Mouse (Mus musculus) right cerebral cortex, postnatal 10 days (tissue): Measurements from ENCODE around the gene E330034G19Rik.
"Not testable (repeated sequence)": the region's sequence is repeated elsewhere in the genome, so short reads cannot be mapped to it uniquely, and the experiment has no call there.

ENCODE experiments used
- DNase-seq, 2 experiments: peaks; one replicate each; pipeline ENCODE4 v3.0.0; 2021; ENCODE audit warnings: low spot score in 2 of 2

E330034G19Rik gene

GRCm38 (mm10) chr14:24292914-24293313 is at the start of gene E330034G19Rik:
E330034G19Rik (plus strand) TSS chr14:24293214.
- peak in 1 of 2 experiments; percentile 4 for DNase-seq

DNA sequence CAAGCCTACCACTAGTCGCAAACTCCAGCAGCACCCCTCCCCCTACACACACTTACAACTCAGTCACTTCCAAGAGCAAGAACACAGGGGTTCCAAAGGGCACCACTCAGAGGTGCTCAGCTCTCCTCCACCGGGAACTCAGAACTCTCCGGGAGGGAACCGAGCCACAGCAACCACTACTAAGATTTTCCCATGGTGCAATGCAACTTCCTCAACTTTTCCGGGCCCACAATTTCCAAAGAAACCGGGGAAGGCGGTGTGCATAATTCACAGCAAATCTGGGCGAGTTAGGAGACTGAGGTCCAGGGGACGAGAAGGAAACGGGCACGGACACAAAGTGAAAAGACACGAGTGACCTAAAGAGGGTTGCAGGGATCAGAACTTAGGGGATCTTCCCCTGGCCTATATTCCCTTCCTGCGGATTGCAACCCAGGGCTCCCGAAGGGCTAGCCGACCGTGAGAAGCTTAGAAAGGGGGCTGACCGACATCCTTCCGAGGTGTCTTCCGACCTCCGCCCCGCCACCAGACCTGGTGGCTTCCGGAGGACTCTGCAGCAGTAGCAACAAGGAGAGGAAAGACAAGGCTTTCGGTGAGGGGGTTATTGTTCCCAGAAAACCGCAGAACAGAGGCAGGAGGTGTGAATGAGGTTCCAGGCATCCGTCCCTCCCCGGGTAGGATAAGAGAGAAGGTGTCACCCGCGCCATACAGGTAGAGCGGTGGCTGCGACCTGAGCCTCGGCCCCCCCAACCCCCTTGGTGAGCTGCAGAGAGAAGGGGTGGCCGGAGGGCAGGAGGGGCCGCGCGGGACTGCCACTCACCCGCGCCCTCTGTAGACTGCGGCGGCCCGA is 48.5 kb upstream of the E330034G19Rik start:
- DNase-seq, result peak; percentile 39 to 44

DNA sequence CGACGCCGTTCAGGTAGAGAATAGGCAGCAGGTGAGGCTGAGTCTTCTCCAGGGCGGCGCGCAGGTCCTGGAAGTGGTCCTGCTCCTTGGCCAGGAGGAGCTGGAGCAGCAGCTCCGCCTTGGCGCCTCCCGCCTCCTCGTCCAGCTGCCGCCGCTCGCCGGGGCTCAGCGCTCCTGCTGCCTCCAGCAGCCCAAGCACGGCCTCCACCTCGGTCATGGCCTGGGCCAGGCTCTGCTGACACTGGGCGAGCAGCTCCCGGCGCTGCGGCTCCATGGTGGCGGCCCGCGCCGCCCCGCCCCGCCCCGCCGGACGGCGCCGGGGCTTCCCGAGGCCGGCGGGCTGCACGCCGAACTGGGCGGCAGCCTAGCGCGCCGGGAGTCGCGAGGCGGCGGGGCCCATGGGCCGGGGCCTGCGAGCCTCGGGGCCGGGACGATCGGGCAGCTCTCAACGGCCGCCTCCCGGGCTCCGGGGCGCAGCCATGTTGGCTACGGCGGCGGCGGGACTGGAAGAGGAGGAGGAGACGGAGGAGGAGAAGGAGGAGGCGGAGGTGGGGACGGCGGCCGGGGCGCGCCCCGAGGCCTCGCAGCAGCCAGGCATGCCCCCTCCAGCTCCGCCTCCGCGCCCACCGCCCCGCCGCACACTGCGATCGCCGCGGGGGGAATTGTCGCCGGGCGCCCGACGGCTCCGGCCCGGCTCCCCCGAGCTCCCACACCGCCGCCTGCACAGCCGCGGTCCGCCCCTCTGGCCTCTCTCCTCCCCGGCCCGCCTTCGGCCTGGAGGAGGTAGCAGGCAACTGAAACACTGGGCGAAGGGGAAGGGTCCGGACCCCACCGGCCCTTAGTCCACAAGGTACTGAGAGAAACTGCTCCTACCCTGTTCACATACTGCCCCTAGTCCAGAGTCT is 47.6 kb upstream of the E330034G19Rik start, which contains the start of gene Dlg5:
Gene Dlg5 (minus strand): TSS at position 744 of the 905 bp plus-strand sequence.
- peak; percentile 58 to 70 for DNase-seq

DNA sequence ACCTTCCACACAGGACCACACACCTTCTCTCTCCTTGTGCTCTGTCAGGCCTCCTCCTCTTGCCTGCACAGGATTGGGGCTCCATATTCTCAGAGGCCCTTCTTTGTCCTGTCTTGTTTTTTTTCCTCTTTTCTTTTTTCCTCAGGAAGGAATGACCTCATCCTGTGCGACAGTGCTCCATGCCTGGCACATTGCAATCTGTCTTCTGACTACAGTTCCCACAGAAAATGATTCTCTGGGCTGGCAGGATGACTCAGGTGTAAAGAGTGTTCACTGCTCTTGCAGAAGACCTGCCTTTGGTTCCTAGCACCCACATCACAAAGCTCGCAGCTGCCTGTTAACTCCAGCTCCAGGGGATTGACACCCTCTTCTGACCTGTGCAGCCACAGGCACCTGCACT is 43.1 kb upstream of the E330034G19Rik start:
- no peak for DNase-seq

DNA sequence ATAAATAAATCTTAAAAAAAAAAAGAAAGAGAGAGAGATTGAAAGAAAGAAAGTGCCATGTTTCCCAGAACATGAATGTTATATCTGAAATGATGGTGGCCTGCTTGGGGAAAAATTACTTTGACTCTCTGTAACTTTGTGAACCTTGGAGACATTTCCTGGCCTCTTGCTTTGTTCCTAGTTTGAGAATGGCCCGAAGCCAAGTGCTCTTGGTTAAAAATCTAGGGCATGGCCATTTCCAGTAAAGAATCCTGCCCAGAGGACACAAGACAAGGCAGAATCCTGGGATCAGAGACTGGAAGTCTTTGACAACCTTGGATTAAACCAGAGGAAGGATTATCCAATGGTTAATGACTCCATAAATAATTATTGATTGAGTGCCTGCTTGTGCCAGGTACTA is 41.7 kb upstream of the E330034G19Rik start:
- DNase-seq, result no peak

DNA sequence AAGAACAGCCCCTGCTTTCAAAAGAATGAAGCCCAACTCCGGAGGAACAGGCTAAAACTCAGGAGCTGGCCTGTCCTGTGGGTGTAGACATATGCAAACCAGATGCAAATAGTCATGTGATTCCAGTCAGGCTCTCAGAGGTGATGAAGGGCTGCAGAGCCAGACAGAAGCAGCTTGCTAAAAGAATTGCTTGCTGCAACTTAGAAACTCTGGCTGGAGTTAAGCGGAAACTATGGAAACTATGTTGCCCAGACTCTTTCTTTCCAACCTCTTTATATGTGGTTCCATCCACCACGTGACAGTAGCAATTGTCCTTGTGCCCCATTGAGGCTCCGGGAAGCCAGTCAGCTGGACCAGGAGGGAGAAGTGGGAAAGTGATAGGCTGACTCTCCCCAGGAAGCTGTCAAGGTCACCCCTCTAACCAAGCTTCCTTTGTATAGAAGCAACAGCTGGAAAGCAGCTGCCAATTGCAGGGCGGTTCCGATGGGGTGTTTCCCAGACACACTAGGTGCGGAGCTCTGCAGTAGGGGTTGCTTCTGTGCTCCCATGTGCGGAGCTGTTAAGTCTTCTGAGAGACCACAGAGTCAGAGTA is 39.3 kb upstream of the E330034G19Rik start:
- no peak for DNase-seq

GRCm38 (mm10) chr14:24255956-24256355 is 37.1 kb upstream of the E330034G19Rik start:
- no peak for DNase-seq

DNA sequence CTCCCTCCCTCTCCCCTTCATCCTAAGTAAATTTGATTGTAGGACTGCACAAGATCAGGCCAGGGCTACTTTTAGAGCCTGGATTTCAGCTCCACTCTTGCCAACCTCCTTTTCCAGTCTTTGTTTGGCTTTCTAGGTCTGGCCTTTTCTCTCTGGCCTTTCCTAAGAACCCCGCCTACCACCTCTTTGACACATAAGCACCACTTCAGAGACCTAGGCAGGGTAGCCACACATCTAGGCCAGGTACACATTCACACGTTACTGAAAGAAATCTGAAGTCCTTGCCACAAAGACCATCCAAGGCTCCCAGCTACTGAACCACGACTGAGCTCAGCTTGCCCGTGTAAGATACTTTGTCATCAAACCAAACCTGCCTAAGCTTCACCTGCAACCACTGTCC is 32.6 kb upstream of the E330034G19Rik start:
- no peak for DNase-seq

DNA sequence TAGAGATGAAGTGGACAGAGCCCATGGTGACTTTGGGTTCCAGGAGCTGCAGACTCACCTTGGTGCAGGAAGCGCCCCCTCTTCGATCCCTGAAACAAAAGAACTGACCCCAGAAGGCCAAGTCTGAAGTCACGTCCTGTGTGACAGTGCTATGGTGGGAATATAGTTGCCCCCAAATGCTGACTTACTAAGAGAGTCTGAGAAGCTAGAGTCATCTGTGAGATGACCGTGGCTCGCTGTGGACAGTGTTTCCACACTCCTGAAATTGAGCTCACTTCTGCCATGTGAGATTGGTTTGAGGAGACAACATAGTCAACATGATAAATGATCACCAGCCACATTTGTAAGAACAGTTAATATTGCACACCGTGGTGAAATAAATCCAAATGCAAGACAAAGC is 30.6 kb upstream of the E330034G19Rik start:
- DNase-seq, result no peak

GRCm38 (mm10) chr14:24262915-24263314 is 30.1 kb upstream of the E330034G19Rik start:
- peak; percentile 82 to 90 for DNase-seq

DNA sequence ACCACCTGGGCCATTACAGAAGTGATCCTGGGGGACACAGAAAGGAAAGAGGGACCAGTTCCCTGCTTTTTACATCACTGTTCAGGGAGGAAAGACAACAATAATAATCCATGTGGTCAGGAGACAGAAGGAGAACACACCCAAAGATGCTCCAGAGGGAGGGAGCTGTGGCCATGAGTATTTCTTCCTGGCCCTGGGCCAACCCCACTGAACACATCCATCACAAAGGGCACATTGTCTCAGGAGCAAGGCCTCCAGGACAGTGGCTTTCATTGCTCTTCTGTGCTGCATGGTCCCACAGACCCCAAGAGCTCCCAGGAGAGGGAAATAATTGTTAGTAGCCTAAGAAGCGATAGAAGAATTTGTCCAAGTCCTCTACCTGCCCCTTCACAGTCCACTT is 23.4 kb upstream of the E330034G19Rik start:
- DNase-seq, result peak in 1 of 2 experiments; percentile 30

GRCm38 (mm10) chr14:24273575-24273974 is 19.4 kb upstream of the E330034G19Rik start:
- DNase-seq, result peak in 1 of 2 experiments; percentile 32

DNA sequence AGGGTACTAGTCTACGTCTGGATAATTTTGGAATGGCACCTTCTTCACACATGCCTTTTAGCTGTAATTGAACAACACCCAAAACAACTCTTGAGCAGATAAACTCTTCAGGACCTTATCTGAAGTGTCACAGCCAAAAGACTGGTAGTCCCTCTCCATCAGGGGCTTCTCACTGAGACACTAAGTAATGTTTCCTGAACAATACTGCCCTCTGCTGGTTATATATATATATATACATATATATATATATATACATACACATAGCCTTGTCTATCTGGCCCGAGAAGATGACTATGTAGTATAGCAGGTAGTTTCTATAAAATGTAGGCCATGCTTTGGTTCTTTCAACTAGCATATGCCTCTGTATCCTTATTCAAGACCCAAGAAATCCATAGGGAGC is 17.5 kb upstream of the E330034G19Rik start:
- no peak for DNase-seq

GRCm38 (mm10) chr14:24281278-24281677 is 11.7 kb upstream of the E330034G19Rik start:
- peak in 1 of 2 experiments; percentile 18 for DNase-seq

GRCm38 (mm10) chr14:24282276-24282675 is 10.7 kb upstream of the E330034G19Rik start:
- DNase-seq, result peak in 1 of 2 experiments; percentile 6

- peak in 1 of 2 experiments; percentile 5 for DNase-seq
Measured at GRCm38 (mm10) chr14:24286136-24286535, 6.9 kb upstream of the E330034G19Rik start.

DNA sequence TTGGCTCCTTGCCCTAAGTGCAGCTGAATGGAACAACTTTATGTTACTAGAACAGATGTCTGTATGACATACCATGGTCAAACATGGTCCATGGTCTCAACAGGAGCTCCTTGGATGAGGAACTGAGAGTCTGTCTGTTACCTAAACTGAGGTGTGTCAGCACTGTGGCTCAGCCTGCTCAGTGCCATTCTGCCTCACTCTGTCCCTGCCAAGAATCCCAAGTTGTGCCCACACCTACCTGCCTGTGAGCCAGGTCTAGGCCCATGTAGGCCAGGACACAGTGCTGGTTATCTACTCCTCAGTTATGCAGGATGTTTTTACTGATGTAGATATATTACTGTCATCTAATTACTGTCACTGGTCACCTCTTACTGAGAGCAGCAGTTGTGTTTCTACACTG is 2.3 kb upstream of the E330034G19Rik start:
- peak in 1 of 2 experiments; percentile 4 for DNase-seq

DNA sequence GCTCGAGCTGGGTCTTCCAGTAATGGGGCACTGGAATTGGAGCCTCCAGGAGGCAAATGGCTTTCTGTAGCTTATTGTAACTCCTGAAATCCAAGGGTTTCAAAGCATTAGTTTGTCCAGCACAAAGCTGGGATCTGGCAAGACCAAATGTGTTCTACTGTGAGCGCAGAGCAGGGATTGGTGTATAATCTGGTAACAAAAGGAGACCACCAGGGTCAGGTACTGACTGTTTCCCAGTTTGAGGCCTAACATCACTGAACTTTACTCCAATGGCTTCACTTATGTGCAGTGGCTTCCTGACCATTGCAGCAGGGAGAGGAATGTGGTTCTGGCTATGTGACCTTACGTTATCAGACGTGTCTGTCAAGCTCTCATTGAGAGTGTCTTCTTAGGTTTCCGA is 617 bp downstream of the E330034G19Rik start:
- no peak for DNase-seq

- DNase-seq, result not testable (repeated sequence)
Measured at GRCm38 (mm10) chr14:24302126-24302525, 9.1 kb downstream of the E330034G19Rik start.

DNA sequence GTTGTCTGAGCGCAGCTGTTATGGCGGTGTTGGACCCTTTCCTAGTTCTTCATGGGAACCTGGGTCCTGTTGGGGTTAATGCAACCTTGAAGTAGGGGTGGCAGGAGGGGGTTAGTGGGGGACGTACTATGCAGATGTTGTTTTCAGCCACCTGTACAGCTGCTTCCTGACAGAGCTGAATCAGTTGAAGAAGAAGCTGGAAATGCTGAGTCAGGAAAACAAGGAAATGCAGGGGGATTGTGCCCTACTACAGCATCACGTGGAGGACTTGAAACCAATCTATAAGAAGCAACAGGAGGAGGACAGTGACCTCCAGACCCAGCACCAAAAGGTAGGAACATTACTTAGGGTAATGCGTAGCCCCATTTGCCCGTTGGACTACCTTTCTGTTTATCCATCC is 13.7 kb downstream of the E330034G19Rik start:
- no peak for DNase-seq

DNA sequence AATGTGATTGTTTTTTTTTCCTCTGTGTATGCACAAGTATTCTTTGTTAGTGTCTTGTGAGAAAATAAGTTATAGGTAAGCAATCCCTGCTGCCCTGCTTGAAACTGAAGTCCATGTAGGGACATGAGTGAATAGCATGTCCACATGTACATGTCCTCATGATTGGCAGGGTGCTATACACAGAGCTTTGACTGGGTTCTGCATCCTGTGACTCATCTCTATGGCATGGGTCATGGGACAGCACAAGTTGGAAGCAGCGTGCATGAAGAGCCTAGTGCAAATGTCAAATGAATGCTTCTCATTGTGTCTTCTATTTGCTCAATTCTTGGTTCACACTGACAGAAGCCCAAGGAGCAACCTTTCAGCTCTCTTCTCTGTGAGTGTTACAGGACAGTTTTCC is 14.1 kb downstream of the E330034G19Rik start:
- no peak for DNase-seq

DNA sequence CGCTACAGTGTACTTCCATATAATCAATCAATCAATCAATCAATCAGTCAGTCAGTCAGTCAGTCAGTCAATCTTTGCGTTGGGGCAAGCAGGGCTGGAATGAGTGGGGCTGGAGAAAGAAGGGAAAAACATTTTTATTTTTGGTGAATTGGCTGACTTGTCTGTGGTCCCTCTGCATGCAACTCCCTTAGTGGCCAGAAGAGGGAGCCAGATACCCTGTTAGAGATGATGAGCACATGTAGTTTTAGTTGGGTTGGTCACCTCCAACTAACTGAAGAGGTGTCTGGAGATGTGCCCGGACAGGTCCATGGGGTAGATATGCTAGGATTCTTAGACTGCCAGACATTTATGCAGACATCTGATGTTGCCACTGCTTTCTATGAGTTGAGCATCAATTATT is 18.1 kb downstream of the E330034G19Rik start:
- DNase-seq, result peak; percentile 71 to 74
